Mouse (Mus musculus): ENCODE results near the gene 4930412O13Rik. TPM values are rescaled to one million over a fixed set of nuclear protein-coding genes. Genes with fewer than 3 reads are reported as not detected.
A peak's percentile ranks its signal among the peaks of the same experiment; 100 is the strongest.

The 4930412O13Rik gene
- total RNA-seq (2021), result 2.5 and 2.6 TPM in 2 replicates
- long read RNA-seq, partial matches to known transcripts, result 1 of 1 reads
- long read RNA-seq, other reads (novel, unspliced or antisense), result 0 of 1 reads

DNA sequence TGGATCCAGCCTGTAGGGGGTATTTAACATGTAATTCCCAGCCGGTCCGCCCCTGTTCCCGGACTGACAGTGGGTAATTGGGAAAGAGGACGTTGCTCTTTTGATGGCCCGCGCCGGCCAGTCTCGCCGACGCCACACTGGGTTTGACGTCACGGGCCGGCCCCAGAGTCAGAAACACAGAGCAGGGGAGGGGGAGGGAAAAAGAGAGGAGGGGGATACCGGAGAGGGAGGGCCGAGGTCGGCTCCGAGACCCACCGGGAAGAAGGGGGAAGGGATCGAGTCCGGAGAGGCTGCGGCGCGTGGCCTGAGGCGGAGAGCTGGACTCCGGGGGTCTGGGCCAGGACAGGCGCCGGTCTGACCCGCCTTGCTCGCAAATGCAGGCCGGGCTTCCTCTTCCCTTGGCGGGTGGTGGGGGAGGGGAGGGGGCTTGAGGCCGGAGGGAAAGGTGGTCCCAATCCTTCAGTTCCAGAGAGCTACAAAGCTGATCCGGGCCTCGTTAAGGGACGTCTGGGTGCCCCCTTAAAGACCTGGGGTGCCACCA lies at the start of gene 4930412O13Rik:
4930412O13Rik (plus strand) TSS at position 202 of the 541 bp plus-strand sequence.
- no peak for DNase-seq

DNA sequence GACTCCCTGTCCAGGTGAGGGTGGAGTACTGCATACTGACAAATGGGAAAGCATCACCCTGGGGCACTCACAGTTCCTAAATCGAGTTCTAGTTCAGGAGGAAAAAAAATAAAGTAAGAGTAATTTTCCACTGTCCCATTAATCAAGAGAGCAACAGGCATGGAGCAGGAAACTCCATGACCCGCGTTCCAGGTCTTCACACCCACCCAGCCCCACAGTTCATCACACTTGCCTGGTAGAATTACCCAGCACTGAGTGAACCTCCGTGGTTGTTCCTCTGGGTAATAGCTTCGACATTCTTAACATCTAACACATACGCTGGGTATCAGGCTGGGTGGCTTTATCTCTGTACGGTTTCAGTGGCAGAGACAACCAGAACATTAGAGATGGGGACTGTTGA lies 47.3 kb upstream of the 4930412O13Rik start:
- DNase-seq, result no peak

- DNase-seq, result no peak
Observed at GRCm38 (mm10) chr2:9835195-9835594, 45.9 kb upstream of the 4930412O13Rik start.

DNA sequence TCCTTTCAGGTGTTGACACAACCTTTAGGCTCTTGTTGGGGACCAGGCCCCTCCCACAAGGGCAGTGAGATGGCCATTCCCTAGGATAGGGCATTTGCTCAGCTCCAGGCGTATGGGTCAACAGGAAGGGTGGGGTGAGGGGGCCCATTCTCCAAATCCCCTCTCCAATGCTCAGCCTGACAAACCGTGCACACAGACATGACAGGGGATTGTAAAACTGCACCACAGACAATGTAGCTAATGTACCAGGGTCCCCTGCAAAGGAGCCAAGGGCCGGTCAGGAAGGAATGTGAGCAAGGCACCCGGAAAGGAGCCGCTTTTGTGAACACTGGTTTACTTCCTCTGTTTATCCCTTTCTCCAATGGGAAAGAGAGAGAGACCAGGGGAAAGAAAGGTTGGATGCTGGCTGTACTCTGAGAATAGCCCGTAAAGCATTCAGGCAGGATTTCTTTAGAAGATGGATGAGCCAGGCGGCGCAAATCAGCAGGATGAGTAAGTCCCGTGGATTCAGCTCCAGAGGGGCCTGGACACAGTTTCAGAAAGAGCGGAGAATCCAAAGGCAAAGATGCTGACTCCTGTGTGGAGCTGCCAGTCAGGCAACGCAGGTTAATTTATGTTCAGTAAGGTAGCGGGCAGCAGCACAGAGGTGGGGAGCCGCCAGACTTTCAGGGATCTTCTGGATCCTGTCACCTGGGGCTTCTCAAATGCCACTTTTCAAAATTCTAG lies 28.0 kb upstream of the 4930412O13Rik start:
- no peak for DNase-seq

- no peak for DNase-seq
Observed at GRCm38 (mm10) chr2:9855861-9856260, 25.2 kb upstream of the 4930412O13Rik start.

GRCm38 (mm10) chr2:9860698-9861097 lies 20.4 kb upstream of the 4930412O13Rik start:
- DNase-seq, result no peak

DNA sequence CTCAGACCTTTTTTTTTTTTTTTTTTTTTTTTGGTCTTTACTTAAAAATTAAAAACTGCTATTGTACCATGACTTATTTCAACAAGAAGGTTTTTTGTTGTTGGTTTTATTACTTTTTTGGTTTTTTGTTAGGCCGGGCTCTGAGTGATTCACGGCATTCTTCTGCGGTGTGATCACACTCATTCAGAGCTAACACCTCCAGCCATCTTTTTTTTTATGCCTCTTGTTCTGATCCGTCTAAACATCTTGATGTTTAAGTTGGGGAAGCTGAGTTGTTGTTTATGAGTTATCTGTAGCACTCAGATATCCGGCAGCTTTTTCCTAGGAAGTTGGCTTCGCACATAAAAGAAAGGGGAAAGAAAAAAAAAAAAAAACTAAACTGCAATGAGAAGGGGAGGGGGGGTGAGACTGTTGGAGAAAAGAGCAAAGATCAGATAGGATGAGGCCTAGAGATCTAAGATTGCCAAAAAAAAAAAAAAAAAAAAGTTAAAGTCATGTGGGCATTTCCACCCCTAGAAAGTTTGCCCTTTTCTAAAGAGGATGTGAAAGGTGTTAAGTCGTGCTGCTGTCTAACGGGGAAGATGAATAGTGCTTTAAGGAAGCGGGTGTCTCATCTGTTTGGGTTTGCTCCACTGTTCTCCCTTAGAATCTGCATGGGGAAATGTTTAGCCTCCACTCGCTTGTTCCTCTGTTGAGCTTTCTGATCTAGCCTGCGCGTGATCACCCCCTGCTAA lies 13.8 kb upstream of the 4930412O13Rik start:
- DNase-seq, result no peak

- no peak for DNase-seq
Observed at GRCm38 (mm10) chr2:9871141-9871716, 9.8 kb upstream of the 4930412O13Rik start.

- DNase-seq, result no peak
Observed at GRCm38 (mm10) chr2:9871798-9872197, 9.3 kb upstream of the 4930412O13Rik start.

- no peak for DNase-seq
Observed at GRCm38 (mm10) chr2:9872682-9873081, 8.4 kb upstream of the 4930412O13Rik start.

- DNase-seq, result no peak
Observed at GRCm38 (mm10) chr2:9873757-9874156, 7.3 kb upstream of the 4930412O13Rik start.

DNA sequence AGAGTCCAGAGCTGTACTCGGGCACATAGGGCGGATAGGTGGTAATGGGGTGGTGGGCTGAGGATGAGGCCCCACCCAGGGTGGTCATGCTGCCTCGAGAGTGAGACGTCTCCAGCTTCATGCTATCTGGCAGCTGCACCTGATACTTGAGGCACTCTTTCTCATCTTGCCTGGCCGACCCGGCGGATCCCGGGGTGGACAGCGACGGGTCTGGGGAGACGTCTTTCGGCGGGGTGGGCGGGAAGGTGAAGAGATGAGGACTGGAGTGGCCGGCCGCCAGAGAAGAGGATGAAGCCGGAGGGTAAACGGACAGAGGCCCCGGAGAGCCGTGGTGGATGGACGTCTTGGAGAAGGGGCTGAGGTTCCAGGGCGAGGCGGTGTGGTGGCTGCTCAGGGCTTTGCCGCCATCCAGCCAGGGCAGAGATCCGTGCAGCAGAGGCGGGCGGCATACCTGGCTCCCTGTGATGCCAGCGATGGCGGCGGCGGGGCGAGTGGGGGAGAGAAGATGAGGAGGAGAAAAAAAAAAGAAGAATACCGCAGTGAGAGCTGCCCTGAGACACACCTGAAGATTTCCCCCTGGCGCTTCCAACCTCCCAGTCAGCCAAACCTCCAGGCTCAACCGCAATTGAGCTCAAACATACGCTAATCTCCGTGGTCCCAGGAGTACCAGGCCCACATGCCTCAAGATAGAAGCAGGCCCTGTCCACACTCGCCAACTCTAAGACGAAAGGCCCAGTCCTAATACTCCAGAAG lies 6.4 kb upstream of the 4930412O13Rik start:
- DNase-seq, result no peak

- DNase-seq, result no peak
Observed at GRCm38 (mm10) chr2:9875220-9875619, 5.8 kb upstream of the 4930412O13Rik start.

DNA sequence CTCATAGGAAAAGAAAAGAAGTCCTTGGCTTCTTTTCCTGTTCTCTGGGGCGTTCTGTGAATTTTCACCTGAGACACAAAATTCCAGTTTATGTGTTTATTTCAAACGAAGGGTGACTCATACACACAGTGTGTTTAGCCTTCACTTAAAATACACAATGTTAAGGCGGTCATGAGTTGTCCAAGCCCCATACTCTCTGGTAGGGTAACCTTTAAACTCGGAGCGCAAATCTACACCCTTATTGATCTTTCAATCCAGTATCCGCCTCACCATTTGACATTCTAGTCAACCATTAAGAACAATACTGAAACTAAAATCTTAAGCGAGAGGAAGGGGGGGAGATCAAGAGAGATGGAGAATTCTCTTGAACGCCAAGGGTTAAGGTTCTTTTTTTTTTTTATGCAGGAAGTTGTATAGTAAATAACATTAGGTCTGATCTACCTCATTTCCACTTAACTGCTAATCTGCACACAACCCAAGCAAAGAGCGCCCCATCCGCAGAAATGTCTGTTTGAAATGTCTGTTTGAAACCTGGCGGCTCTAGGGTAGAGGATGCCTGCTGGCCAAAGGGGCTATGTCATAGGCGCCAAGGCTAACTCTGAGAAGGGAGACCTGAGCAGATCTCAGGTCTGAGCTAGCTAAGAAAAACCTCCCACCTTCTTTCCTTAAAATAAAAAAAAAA lies 5.2 kb upstream of the 4930412O13Rik start:
- DNase-seq, result no peak

GRCm38 (mm10) chr2:9876621-9877325 lies 4.3 kb upstream of the 4930412O13Rik start:
- DNase-seq, result no peak

GRCm38 (mm10) chr2:9877326-9877690 lies 3.7 kb upstream of the 4930412O13Rik start:
- peak; percentile 30 for DNase-seq

GRCm38 (mm10) chr2:9877966-9878563 lies 3.0 kb upstream of the 4930412O13Rik start:
- no peak for DNase-seq

DNA sequence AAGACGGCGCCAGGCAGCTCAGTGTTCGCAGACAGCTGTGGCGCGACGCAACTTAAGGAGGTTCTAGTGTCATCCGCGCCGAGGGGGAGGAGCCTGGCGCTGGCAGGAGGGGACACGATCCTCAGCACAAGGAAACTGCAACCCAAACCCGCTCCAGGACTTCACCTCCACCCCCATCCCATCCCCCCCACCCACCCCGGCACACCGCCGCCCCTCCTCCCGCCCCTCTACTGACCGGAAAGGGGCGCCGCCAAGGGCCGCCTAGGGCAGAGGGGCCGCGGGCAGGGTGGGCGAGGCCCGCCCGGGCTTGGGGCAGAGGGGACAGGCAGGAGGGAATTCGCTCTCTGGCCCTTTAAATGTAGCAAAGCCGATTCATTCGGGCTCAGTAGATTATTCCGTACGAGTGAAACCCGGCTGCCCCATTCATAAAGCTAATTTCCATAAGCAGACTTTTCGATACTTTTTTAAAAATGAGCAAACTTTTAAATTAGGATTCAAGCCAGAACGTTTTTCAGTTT lies 2.4 kb upstream of the 4930412O13Rik start:
- DNase-seq, result peak; percentile 51

GRCm38 (mm10) chr2:9879092-9879491 lies 2.0 kb upstream of the 4930412O13Rik start:
- peak; percentile 28 for DNase-seq

GRCm38 (mm10) chr2:9879493-9879892 lies 1.6 kb upstream of the 4930412O13Rik start:
- DNase-seq, result peak; percentile 93

Data from adrenal gland, postnatal 25 days (tissue).